In the genomic region with DNA sequence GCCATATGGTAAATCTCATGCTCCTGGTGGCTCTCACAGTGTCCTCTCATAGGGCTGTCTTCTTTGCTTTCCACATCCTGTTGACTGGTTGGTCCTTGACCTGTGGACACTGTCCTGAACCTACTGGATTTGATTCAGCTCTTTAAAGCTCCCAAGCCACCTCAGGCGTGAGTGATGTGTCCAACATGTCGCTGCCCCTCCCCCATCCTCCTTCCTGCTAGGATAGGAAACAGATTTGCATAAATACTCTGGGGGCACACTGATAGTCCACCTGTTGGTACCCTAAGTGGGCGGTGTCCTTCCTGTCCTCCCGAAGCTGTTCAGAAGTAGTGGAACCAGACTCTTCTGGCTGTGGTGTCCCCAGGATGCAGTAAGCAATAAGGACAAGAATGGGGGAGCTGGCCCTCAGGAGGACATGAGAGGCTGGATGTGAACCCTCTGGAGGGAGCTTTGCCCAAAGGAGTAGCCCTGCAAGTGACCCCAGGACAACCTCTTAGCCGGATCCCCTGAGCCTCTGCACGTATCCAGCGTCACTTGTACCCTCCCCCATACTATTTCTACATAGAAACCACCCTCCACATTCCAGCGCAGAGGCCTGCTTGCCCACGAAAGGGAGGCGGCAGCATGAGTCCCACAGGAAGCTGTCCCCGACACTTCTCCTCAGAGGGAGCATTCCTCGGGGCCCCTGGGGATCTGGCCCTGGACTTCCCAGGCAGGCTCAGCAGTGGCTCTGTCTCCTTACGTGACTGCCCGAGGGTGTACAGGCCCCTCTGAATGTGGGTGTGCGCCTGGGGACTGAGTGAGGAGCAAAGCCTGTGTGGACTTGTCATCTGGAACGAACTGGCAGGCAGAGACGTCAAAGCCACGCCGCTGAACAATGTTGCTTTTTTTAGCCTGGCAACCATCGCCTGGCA, we compare ENCODE assay signal across 8 mouse cellular contexts.
DNase-seq lines count a peak whose midpoint lies in the region; ATAC-seq lines count a peak whose summit lies in the region.

No protein-coding gene starts in this region.

- 28% methylated on average over 20 of the region's 20 CpGs for WGBS in intestine, embryonic 15.5 days
- 55% methylated on average over 20 of the region's 20 CpGs for WGBS in forebrain, embryonic 12.5 days

- H3K9me3 ChIP-seq in intestine, embryonic 15.5 days: no peaks in the 10 kb centered on the region
- no peaks in the 10 kb centered on the region for H3K9me3 ChIP-seq in forebrain, embryonic 12.5 days

- H3K27me3 ChIP-seq in intestine, embryonic 15.5 days (replicated peaks): no peaks in the 10 kb centered on the region
- no peaks in the 10 kb centered on the region for H3K27me3 ChIP-seq in forebrain, embryonic 12.5 days

- H3K4me1 ChIP-seq in intestine, embryonic 15.5 days (replicated peaks): peaks cover 23% of the 10 kb centered on the region
- H3K4me1 ChIP-seq in forebrain, embryonic 12.5 days: peaks cover 11% of the 10 kb centered on the region

- H3K36me3 ChIP-seq in intestine, embryonic 15.5 days: no peaks in the 10 kb centered on the region
- no peaks in the 10 kb centered on the region for H3K36me3 ChIP-seq in forebrain, embryonic 12.5 days (replicated peaks)

- DNase-seq in right cerebral cortex, adult 2 months (ENCODE audit: low spot score in 2 of 2): peak; percentile 34 to 46
- DNase-seq in right cerebral cortex, postnatal 14 days: no peak
- peak; percentile 41 for DNase-seq in gastrocnemius, postnatal 14 days
- peak; percentile 18 for DNase-seq in liver
- DNase-seq in spleen, postnatal 36 days (ENCODE audit: low spot score in 2 of 2): peak; percentile 83 to 86
- no peak for DNase-seq in cerebellum, postnatal 25 days

- H3K27ac ChIP-seq in intestine, embryonic 15.5 days: 0 out of 2 replicates have a peak overlapping the region, but pooled peaks have one; percentile 17
- H3K27ac ChIP-seq in forebrain, embryonic 12.5 days: no peak overlapping the region

- H3K4me3 ChIP-seq in intestine, embryonic 15.5 days (replicated peaks): no peak overlapping the region
- H3K4me3 ChIP-seq in forebrain, embryonic 12.5 days (replicated peaks): no peak overlapping the region

- intact Hi-C loops in gastrocnemius, postnatal 14 days (cut with DNase I; ENCODE audit: low total_unique reads): no loop called here

- peak overlapping the region; percentile 26; the same call in 1 of the 2 replicates for H3K4me2 ChIP-seq in intestine, embryonic 15.5 days (replicated peaks)
- no peak overlapping the region for H3K4me2 ChIP-seq in forebrain, embryonic 12.5 days

- peak; percentile 45 for ATAC-seq in intestine, embryonic 15.5 days
- no peak for ATAC-seq in forebrain, embryonic 12.5 days (ENCODE audit: low FRiP score)

- no peak overlapping the region for H3K9ac ChIP-seq in intestine, embryonic 15.5 days
- H3K9ac ChIP-seq in forebrain, embryonic 12.5 days: no peak overlapping the region

Comparison
In these comparisons a context has a peak if more than half of its experiments do, and no peak if none do; other contexts are left out.
1. DNase-seq: peak in right cerebral cortex, adult 2 months (2 of 2), gastrocnemius, postnatal 14 days (single experiment), liver (single experiment) and spleen, postnatal 36 days (2 of 2); none in right cerebral cortex, postnatal 14 days (single experiment) and cerebellum, postnatal 25 days (0 of 2).